Mouse (Mus musculus): Measurements from ENCODE around the gene Igfals.

- TF ChIP-seq POLR2A (IDR thresholded peaks at IDR 0.05; ENCODE audit: borderline replicate concordance, control insufficient read depth, low read depth, low read length) (no peak), CTCF (IDR thresholded peaks at IDR 0.05; ENCODE audit: control insufficient read depth, insufficient read depth, low read length) (no peak)
Measured at GRCm38 (mm10) chr17:24878531-24878930, 12.7 kb downstream of the Igfals start.

Measured in bone marrow, adult 2 months (tissue).